Mouse (Mus musculus) forebrain, postnatal 0 days (tissue): ENCODE results near the gene Tbxas1. TPM values are rescaled to one million over a fixed set of nuclear protein-coding genes. Genes with fewer than 3 reads are reported as not detected.

Experiments used
- ATAC-seq: fragments of 200-750 bp; cut with Nextera tagmentation; 2 replicates; pipeline ENCODE4 v1.8.0; 2017; ENCODE audit warnings: mild to moderate bottlenecking, moderate library complexity
- DNase-seq: peaks from one replicate; pipeline ENCODE4 v3.0.0-alpha.2; 2015
- H3K27ac ChIP-seq: fragments of 300-500 bp; sonication (generic); 2 replicates; pipeline ENCODE4 v1.5.1; 2014; ENCODE audit warnings: low read depth, mild to moderate bottlenecking, antibody characterized with exemption, low read length, moderate library complexity, mixed read lengths
- H3K27me3 ChIP-seq: fragments of 300-500 bp; sonication (generic); 2 replicates; pipeline ENCODE4 v1.6.1; 2014; ENCODE audit warnings: mild to moderate bottlenecking, low read length, mixed read lengths; ENCODE audit not compliant: insufficient read depth
- H3K36me3 ChIP-seq: fragments of 300-500 bp; sonication (generic); 2 replicates; pipeline ENCODE4 v1.6.1; 2014; ENCODE audit warnings: mild to moderate bottlenecking, moderate library complexity; ENCODE audit not compliant: insufficient read depth
- H3K4me1 ChIP-seq: fragments of 300-500 bp; sonication (generic); 2 replicates; pipeline ENCODE4 v1.6.1; 2014; ENCODE audit warnings: antibody characterized with exemption; ENCODE audit not compliant: insufficient read depth
- H3K4me2 ChIP-seq: fragments of 300-500 bp; sonication (generic); 2 replicates; pipeline ENCODE4 v1.6.1; 2014; ENCODE audit warnings: low read depth, mild to moderate bottlenecking, moderate library complexity
- H3K4me3 ChIP-seq: fragments of 300-500 bp; sonication (generic); 2 replicates; pipeline ENCODE4 v1.5.1; 2014; ENCODE audit warnings: low read depth, low read length, mixed read lengths
- H3K9ac ChIP-seq: fragments of 300-500 bp; sonication (generic); 2 replicates; pipeline ENCODE4 v1.6.1; 2014; ENCODE audit warnings: mild to moderate bottlenecking
- H3K9me3 ChIP-seq: fragments of 300-500 bp; sonication (generic); 2 replicates; pipeline ENCODE4 v1.6.1; 2016; ENCODE audit warnings: low read length
- CTCF ChIP-seq: sonication (generic); IDR thresholded peaks from 2 replicates; pipeline ENCODE4 v1.5.1; 2016; ENCODE audit warnings: antibody characterized with exemption, control low read depth, low read depth
- WGBS: fragments of 180-500 bp; shearing (Covaris S2); extraction: QIAGEN DNeasy Blood & Tissue Kit; methylation state at CpG from one replicate; pipeline ENCODE4 v1.1.7; 2014; 5-methylcytosine and 5-hydroxymethylcytosine counted together
- polyA plus RNA-seq: library from polyadenylated mRNA; unstranded; fragments of >200 nt; fragmentation: Nextera tagmentation; extraction: Ambion mirVana; gene quantifications from 2 replicates; pipeline ENCODE4 v1.2.1, GENCODE M21; 2015
- total RNA-seq: library from RNA; depleted of rRNA; stranded (reverse); fragments of >200 nt; gene quantifications from 2 replicates; pipeline ENCODE4 v1.2.3, GENCODE M21; 2014

The Tbxas1 gene
- total and polyA plus RNA-seq, 2 experiments from 2014 or later, result 1.5 to 2.0 TPM

DNA sequence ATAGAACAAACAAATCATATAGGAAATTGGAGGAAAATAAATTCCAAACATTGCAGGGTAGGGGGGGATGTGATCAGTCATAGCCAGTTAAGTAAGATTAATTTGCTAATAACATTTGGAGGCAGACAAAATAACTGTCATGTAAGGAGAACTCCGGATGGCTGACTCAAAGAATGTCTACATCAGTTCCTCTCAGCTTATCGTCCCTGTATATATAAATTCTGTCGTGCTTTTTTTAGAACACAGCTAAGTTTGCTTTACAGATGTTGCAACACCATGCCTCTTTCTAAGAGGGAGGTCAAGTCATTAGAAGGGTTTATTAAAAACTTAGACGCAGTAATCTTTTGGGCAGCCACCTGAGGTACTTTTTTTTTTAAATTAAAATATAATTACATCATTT is 75.1 kb downstream of the Tbxas1 start:
- H3K4me3 ChIP-seq, result no peak overlapping the region
- DNase-seq, result no peak
- H3K9me3 ChIP-seq, result no peaks in the 10 kb centered on the region
- H3K27ac ChIP-seq, result no peak overlapping the region
- 76% methylated on average over 4 of the region's 4 CpGs for WGBS
- H3K36me3 ChIP-seq, result no peaks in the 10 kb centered on the region
- H3K9ac ChIP-seq, result no peak overlapping the region
- ATAC-seq, result no peak
- TF ChIP-seq CTCF, result no peak
- H3K4me2 ChIP-seq, result no peak overlapping the region
- H3K4me1 ChIP-seq, result no peaks in the 10 kb centered on the region
- no peaks in the 10 kb centered on the region for H3K27me3 ChIP-seq

DNA sequence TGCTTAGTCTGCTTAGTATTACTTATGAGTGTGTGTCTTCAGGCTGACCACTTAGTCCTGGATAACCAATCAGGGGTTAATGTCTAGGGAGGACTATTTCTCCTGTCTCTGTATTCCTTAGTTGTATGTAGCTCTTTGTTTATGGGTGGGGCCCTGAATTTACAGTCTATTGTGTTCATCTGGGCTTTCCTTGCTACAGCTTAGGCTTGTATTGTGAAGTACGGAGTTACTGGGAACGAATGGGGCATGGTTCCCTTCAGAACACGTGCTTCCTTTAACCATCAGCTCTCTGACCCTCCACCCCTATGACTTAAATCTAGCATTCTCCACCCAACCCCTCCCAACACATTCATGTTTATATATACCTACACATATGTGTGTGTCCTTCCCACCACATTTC is 75.6 kb downstream of the Tbxas1 start:
- Histone ChIP-seq H3K27ac (no peak overlapping the region), H3K4me2 (no peak overlapping the region), H3K9me3 (no peaks in the 10 kb centered on the region), H3K4me1 (no peaks in the 10 kb centered on the region), H3K4me3 (no peak overlapping the region), H3K36me3 (no peaks in the 10 kb centered on the region), H3K27me3 (no peaks in the 10 kb centered on the region), H3K9ac (no peak overlapping the region)
- no peak for TF ChIP-seq CTCF
- ATAC-seq (no peak), DNase-seq (no peak)
- WGBS, result 65% methylated on average over 3 of the region's 3 CpGs

DNA sequence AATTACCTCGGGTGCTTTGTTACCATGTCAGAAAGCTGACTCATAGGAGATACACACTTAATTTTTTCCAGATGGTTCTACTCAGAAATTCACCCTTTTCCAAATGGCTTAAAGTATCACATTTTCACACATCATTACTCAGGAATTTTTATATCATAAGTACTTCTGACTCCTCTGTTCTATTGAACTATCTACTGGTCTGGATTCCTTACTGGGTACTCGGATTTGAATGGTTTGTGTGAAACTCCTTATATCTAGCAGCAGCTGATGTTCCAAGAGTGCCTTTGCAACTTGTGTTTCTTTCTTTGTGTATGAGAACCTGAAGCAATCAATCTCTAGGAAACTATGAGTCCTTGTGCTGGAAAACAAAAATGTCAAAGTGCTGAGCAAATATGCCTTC is 81.4 kb downstream of the Tbxas1 start:
- TF ChIP-seq CTCF, result no peak
- ATAC-seq (no peak), DNase-seq (no peak)
- Histone ChIP-seq H3K36me3 (no peaks in the 10 kb centered on the region), H3K27me3 (no peaks in the 10 kb centered on the region), H3K4me3 (no peak overlapping the region), H3K9me3 (no peaks in the 10 kb centered on the region), H3K9ac (no peak overlapping the region), H3K4me1 (no peaks in the 10 kb centered on the region), H3K27ac (no peak overlapping the region), H3K4me2 (no peak overlapping the region)
- 87% methylated on average over 2 of the region's 2 CpGs for WGBS

DNA sequence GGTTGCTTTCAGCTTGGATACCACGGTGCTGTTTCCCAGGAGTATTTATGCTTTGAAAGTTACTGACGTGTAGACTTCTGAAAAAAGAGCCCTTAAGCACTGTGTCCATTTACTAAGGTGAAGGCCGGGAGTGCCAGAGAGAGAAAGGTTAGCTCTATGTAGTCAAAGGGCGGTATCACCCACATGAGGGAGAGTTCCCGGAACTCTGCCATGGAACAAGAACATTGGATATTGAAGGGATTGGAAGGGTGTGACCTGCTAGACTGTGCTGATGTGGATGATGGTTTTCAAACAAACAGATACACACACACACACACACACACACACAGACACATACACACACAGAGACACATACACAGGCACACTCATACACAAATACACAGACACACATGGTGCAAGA is 82.0 kb downstream of the Tbxas1 start:
- WGBS, result 81% methylated on average over 5 of the region's 5 CpGs
- no peaks in the 10 kb centered on the region for H3K4me1 ChIP-seq
- ATAC-seq (no peak), DNase-seq (no peak)
- H3K9me3 ChIP-seq, result no peaks in the 10 kb centered on the region
- H3K27me3 ChIP-seq, result no peaks in the 10 kb centered on the region
- no peaks in the 10 kb centered on the region for H3K36me3 ChIP-seq
- TF ChIP-seq CTCF, result no peak
- H3K4me3 ChIP-seq, result no peak overlapping the region
- no peak overlapping the region for H3K4me2 ChIP-seq
- no peak overlapping the region for H3K27ac ChIP-seq
- no peak overlapping the region for H3K9ac ChIP-seq

DNA sequence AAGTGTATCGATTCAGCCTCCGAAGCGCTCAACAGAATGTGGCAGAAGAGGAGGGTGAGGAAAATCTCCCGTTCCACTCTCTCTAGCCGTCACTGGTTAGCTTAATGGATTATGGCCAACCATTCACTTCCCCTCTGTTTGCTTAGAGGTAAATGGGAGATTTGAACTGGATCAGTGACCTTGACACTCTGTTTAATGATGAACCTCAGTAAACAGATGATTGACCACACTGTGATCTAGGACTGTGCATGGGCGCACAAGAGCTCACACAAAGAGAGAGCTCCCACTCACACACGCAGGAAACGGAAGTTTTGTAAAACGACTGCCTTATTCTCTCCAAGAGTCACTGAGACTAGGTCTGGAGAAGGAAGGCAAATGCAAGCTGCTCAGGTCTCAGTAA is 84.3 kb downstream of the Tbxas1 start:
- no peak for DNase-seq
- H3K4me2 ChIP-seq, result no peak overlapping the region
- H3K36me3 ChIP-seq, result no peaks in the 10 kb centered on the region
- no peaks in the 10 kb centered on the region for H3K9me3 ChIP-seq
- ATAC-seq, result no peak
- H3K27me3 ChIP-seq, result no peaks in the 10 kb centered on the region
- H3K4me3 ChIP-seq, result no peak overlapping the region
- TF ChIP-seq CTCF, result no peak
- no peaks in the 10 kb centered on the region for H3K4me1 ChIP-seq
- no peak overlapping the region for H3K9ac ChIP-seq
- no peak overlapping the region for H3K27ac ChIP-seq
- 85% methylated on average over 9 of the region's 9 CpGs for WGBS

DNA sequence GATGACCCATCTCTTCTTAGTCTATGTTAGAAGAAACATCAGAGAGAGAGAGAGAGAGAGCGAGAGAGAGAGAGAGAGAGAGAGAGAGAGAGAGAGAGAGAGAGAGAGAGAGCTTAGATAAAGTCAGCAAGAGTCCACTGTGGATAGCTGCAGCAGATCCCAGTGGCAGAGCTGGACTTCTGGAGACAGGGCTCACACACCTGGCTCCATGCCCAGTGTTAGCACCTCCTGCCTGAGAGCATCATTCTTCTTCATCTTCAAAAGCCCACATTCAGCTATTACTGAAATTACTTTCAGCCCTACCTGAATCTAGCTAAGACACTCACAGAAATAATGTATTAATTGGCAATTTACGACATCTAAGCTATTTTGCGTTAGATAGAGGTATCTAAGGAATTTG is 85.2 kb downstream of the Tbxas1 start:
- Histone ChIP-seq H3K4me1 (no peaks in the 10 kb centered on the region), H3K9me3 (no peaks in the 10 kb centered on the region), H3K27me3 (no peaks in the 10 kb centered on the region), H3K27ac (no peak overlapping the region), H3K36me3 (no peaks in the 10 kb centered on the region), H3K4me2 (no peak overlapping the region), H3K9ac (no peak overlapping the region), H3K4me3 (no peak overlapping the region)
- no peak for ATAC-seq
- WGBS, result 75% methylated on average over 3 of the region's 3 CpGs
- TF ChIP-seq CTCF, result no peak
- DNase-seq, result no peak

DNA sequence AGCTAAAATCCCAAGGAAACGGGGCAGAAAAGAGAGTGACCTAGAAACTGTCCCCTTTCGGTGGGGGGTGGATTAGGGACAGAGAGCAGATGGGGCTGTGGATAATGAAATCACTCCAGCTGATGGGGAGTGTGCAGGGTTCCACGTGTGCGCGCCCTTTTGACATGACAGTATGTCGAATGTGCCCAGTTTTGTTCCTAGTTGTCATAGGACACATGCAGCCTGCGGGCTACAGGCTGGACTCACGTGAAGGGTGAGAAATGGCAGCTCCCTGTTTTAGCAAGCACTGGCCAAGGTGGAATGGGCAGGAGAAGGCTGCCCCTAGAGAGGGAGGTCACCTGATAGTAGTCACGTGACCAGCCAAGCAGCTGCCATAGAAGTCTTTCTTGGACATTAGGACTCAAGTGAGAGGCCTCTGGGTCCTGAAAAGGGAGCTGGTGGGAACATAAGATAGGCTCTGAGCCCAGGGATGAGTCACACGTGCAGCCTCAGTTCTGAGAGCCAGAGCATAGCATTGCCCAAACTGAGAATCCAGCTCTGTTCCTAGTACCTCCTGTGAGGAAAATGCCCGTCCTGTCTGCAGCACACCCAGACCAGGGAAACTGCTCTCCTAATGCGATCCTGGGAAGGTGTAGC is 85.7 kb downstream of the Tbxas1 start:
- Histone ChIP-seq H3K27me3 (no peaks in the 10 kb centered on the region), H3K4me3 (no peak overlapping the region), H3K9me3 (no peaks in the 10 kb centered on the region), H3K4me1 (no peaks in the 10 kb centered on the region), H3K4me2 (no peak overlapping the region), H3K27ac (no peak overlapping the region), H3K36me3 (no peaks in the 10 kb centered on the region), H3K9ac (no peak overlapping the region)
- TF ChIP-seq CTCF, result no peak
- WGBS, result 63% methylated on average over 12 of the region's 12 CpGs
- ATAC-seq (peak; percentile 32), DNase-seq (no peak)
